Mouse (Mus musculus): Measurements from ENCODE around the gene Cryzl1. TPM values are rescaled to one million over a fixed set of nuclear protein-coding genes. Genes with fewer than 3 reads are reported as not detected.
"Not testable (repeated sequence)": the region's sequence is repeated elsewhere in the genome, so short reads cannot be mapped to it uniquely, and the experiment has no call there.

Gene Cryzl1
- polyA plus RNA-seq, 1 experiment from 2014 or later: 118 TPM

DNA sequence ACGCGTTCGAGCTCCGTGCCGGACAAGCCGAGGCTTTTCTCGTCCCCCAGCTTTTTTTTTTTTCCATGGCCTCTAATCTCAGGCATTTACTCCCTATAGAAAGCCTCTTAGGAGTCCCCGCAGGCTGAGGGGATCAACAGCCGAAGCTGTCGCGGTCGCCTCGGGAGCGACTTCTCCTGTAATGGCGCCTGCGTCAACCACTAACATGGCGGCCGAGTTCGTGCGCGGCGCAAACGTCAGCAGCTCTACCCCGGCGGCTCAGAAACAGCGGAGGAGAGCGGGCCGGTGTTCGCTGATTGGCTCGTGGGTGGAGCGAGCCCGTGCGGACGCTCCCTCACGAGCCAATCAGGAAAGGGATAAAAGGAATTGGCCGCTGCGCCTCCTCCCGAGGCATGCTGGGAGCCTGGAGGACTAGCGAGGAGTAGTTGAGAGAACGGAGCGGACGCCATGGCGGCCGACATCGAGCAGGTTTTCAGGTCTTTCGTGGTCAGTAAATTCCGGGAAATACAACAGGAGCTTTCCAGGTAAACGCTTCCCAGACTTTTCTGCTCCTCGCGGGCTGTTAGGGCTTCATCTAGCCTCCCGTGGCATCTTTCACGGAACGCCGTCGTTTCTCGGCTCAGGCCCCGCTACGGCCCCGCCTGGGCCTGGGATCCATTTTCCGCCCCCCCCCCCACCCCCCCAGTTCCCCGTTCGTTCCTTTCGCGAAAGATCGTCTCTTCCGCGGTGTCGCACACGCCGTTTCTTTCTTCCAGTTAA, 81.1 kb downstream of the Cryzl1 start, which contains the start of gene Son:
Gene Son (plus strand): TSS at position 46 of the 759 bp plus-strand sequence.
- H3K4me3 ChIP-seq: peak within 1 kb of the TSS; percentile 91
- H3K9me3 ChIP-seq: no peaks in the 10 kb centered on the region
- H3K36me3 ChIP-seq: peaks cover 10% of the 10 kb centered on the region
- peak within 1 kb of the TSS; percentile 99 for H3K27ac ChIP-seq (replicated peaks)
- ATAC-seq (replicated peaks): peak; percentile 98
- H3K4me1 ChIP-seq: peaks cover 31% of the 10 kb centered on the region
- H3K9ac ChIP-seq (replicated peaks): peak within 1 kb of the TSS; percentile 79
- H3K4me2 ChIP-seq (replicated peaks): peak within 1 kb of the TSS; percentile 86
- under 1% methylated on average over 69 of the region's 70 CpGs for WGBS
- H3K27me3 ChIP-seq: no peaks in the 10 kb centered on the region

DNA sequence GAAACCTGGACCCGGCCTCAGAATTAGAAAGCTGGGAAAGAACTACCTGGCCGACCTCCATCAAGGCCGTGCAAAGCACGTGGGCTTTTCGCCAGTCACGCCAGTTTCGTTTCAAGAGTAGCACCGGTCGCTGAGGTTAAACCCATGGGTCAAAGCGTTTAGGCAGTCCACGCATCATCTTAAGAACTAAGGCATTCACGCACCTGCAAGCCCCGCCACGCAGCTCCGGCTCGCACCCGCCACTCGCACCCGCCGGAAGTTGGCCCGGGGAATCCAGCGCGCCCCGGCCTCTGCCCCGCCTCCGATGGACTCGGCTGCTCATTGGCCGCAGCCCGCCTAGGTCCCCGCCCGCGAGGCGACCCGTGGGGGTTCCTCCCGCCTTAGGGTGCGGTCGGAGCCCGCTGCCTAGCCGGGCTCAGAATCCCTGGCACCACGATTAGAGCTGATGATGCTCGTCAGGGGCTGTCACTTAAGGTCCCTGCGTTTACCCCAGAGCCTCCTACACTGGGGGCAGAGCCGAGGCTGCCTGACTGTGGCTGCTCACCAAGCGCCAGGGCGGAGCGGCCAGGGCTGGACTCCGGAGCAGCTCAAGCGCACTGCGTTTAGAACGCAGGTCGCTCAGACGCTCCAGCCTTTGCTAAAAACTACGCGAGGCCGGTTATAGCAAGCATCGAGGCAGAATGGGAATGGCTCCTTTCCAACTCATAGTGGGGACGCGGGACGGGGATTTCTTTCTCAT, 81.9 kb downstream of the Cryzl1 start, which contains the start of gene Gart:
Gene Gart (minus strand): TSS at position 272 of the 739 bp plus-strand sequence.
- H3K4me1 ChIP-seq: peaks cover 26% of the 10 kb centered on the region
- H3K4me3 ChIP-seq: peak within 1 kb of the TSS; percentile 91
- H3K4me2 ChIP-seq (replicated peaks): peak within 1 kb of the TSS; percentile 86
- H3K36me3 ChIP-seq: peaks cover 7% of the 10 kb centered on the region
- H3K9ac ChIP-seq (replicated peaks): peak within 1 kb of the TSS; percentile 79
- no peaks in the 10 kb centered on the region for H3K27me3 ChIP-seq
- ATAC-seq (replicated peaks): peak; percentile 88
- H3K27ac ChIP-seq (replicated peaks): peak within 1 kb of the TSS; percentile 99
- H3K9me3 ChIP-seq: no peaks in the 10 kb centered on the region
- under 1% methylated on average over 59 of the region's 59 CpGs for WGBS

DNA sequence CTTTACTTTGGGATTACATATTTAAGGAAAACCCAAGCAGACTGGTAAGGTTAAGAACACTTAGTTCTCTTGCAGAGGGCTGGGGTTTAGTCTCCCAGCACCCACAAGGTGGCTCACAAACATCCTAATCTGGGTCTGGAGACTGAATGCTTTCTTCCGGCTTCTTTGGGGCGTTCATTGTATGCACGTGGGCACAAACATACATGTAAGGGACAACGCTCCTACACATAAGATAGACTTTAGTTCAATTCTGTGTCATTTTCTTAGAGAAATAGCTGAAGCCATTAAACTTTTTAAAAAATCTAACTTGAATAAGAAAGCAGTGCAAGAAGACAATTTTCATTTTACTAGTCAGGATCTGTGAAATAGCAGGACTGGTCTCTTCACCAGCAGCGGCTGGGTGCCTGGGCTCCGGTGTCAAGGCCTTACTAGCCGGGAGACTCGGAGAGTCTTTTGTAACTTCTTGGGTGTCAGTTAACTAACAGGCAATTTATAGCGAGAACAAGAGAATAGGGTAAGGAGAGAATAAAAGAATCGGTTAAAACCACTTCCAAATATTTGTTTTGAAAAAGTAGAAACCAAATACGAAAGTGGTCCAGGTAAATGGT, 82.7 kb downstream of the Cryzl1 start:
- under 1% methylated on average over 11 of the region's 11 CpGs for WGBS

DNA sequence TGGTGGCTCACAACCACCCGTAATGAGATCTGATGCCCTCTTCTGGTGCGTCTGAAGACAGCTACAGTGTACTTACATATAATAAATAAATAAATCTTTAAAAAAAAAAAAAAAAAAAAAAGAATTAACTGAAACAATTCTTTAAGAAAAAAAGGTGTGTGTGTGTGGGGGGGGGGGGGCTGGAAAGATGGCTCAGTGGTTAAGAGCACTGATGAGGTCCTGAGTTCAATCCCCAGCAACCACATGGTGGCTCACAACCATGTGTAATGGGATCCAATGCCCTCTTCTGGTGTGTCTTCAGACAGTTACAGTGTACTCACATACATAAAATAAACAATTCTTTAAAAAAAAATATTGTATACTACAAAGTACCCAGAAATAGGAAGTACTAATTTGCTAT, 83.4 kb downstream of the Cryzl1 start:
- not testable (repeated sequence) for H3K4me2 ChIP-seq (replicated peaks)

More for the DNA sequence above, 82.7 kb downstream of the Cryzl1 start:
- peak overlapping the region; percentile 91 for H3K4me3 ChIP-seq
- H3K4me2 ChIP-seq (replicated peaks): peak overlapping the region; percentile 86
- peak overlapping the region; percentile 79 for H3K9ac ChIP-seq (replicated peaks)
- H3K9me3 ChIP-seq: no peaks in the 10 kb centered on the region
- peaks cover 26% of the 10 kb centered on the region for H3K4me1 ChIP-seq
- peaks cover 10% of the 10 kb centered on the region for H3K36me3 ChIP-seq
- no peaks in the 10 kb centered on the region for H3K27me3 ChIP-seq
- peak overlapping the region; percentile 99 for H3K27ac ChIP-seq (replicated peaks)
- no peak for ATAC-seq (replicated peaks)

DNA sequence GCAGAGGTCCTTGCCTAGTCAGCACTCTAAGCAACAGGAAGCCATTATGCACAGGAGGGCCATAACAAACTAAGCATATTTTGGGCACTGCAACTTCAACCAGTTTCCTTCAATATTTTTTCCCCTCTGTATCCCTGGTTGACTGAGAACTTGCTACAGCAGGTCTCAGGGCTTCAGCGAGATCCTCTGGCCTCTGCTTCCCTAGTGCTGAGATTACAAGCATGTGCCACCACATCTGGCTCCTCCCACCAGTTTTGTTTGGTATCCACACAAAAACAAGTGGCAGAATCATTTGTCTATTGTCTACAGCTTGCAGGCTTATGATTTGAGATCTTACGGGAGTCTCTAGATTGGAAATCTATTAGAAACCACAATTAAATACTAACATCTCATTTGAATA, 83.9 kb downstream of the Cryzl1 start:
- Histone ChIP-seq H3K9me3 (no peaks in the 10 kb centered on the region), H3K27me3 (no peaks in the 10 kb centered on the region), H3K36me3 (peaks cover 20% of the 10 kb centered on the region), H3K27ac (replicated peaks) (no peak overlapping the region), H3K4me2 (replicated peaks) (no peak overlapping the region), H3K4me3 (no peak overlapping the region), H3K9ac (replicated peaks) (no peak overlapping the region), H3K4me1 (peaks cover 17% of the 10 kb centered on the region)
- no peak for ATAC-seq (replicated peaks)
- 89% methylated on average over 2 of the region's 2 CpGs for WGBS

More for the DNA sequence above, 83.4 kb downstream of the Cryzl1 start:
- H3K4me3 ChIP-seq; H3K9me3 ChIP-seq; H3K9ac ChIP-seq (replicated peaks); ATAC-seq (replicated peaks); H3K27ac ChIP-seq (replicated peaks); H3K27me3 ChIP-seq: not testable (repeated sequence)
- peaks cover 22% of the 10 kb centered on the region for H3K4me1 ChIP-seq
- 100% methylated on average over 1 of the region's 2 CpGs for WGBS
- peaks cover 16% of the 10 kb centered on the region for H3K36me3 ChIP-seq

DNA sequence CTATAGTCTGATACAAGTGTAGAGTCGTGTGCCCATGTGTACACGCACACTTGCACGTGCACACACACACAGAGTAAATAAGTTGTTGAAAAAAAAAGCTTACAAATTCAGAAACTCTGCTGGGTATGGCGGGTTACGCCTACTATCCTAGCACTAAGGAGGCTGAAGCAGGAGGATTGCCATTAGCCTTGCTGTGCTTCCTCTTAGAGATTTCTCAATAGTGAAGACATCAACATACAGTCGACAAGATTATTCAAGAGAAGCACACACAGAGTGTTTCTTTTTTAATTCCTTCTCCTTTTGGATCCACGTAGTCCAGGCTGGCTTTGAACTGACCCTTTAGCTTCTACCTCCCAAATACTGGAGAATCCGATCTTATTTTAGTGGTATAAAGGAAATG, 88.6 kb downstream of the Cryzl1 start:
- WGBS: 96% methylated on average over 8 of the region's 8 CpGs
- no peaks in the 10 kb centered on the region for H3K4me1 ChIP-seq
- no peak overlapping the region for H3K4me2 ChIP-seq (replicated peaks)
- no peak overlapping the region for H3K4me3 ChIP-seq
- ATAC-seq (replicated peaks): no peak
- H3K36me3 ChIP-seq: peaks cover 65% of the 10 kb centered on the region
- no peak overlapping the region for H3K9ac ChIP-seq (replicated peaks)
- no peaks in the 10 kb centered on the region for H3K27me3 ChIP-seq
- H3K9me3 ChIP-seq: no peaks in the 10 kb centered on the region
- no peak overlapping the region for H3K27ac ChIP-seq (replicated peaks)

DNA sequence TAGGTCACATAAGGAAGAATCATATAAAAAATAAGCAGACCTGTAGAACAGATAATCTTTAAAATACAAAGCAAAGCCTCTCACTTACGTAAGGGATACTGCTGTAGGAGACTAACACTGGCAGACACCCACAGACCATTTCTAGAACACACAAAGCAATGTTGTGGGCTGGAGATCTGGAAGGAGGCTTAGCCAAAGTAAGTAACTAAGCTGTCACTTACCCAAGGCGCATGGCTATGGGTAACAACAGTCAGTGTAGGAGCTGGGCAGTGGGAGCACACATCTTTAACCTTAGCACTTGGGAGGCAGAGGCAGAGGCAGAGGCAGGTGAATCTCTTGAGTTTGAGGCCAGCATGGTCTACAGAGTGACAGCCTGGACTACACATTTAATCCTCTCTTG, 89.1 kb downstream of the Cryzl1 start:
- Histone ChIP-seq H3K36me3 (peaks cover 70% of the 10 kb centered on the region), H3K9ac (replicated peaks) (no peak overlapping the region), H3K4me2 (replicated peaks) (no peak overlapping the region), H3K27ac (replicated peaks) (no peak overlapping the region), H3K4me1 (no peaks in the 10 kb centered on the region), H3K4me3 (no peak overlapping the region), H3K27me3 (no peaks in the 10 kb centered on the region), H3K9me3 (no peaks in the 10 kb centered on the region)
- WGBS: 97% methylated on average over 2 of the region's 2 CpGs
- ATAC-seq (replicated peaks): no peak

Other genes starting within 250 kb of the Cryzl1 start
- 52.6 and 54.8 TPM in 2 replicates for gene Ifnar1, start 243.7 kb downstream of the Cryzl1 start, polyA plus RNA-seq (2015; fragmentation: Nextera tagmentation; extraction: Ambion mirVana)
- gene Ifngr2, start 181.9 kb downstream of the Cryzl1 start, polyA plus RNA-seq (2015; fragmentation: Nextera tagmentation; extraction: Ambion mirVana): 104 and 105 TPM in 2 replicates
- 83.2 and 89.2 TPM in 2 replicates for gene Tmem50b, start 131.2 kb downstream of the Cryzl1 start, polyA plus RNA-seq (2015; fragmentation: Nextera tagmentation; extraction: Ambion mirVana)
- gene Dnajc28, start 109.9 kb downstream of the Cryzl1 start, polyA plus RNA-seq (2015; fragmentation: Nextera tagmentation; extraction: Ambion mirVana): 8.0 and 9.0 TPM in 2 replicates
- gene Gart, start 82.0 kb downstream of the Cryzl1 start, polyA plus RNA-seq (2015; fragmentation: Nextera tagmentation; extraction: Ambion mirVana): 79.1 and 79.9 TPM in 2 replicates
- gene Son, start 81.5 kb downstream of the Cryzl1 start, polyA plus RNA-seq (2015; fragmentation: Nextera tagmentation; extraction: Ambion mirVana): 142 TPM in 2 replicates
- 20.0 and 20.3 TPM in 2 replicates for gene Donson, start 40.2 kb downstream of the Cryzl1 start, polyA plus RNA-seq (2015; fragmentation: Nextera tagmentation; extraction: Ambion mirVana)
- 82.5 and 86.7 TPM in 2 replicates for gene Itsn1, start 306 bp upstream of the Cryzl1 start, polyA plus RNA-seq (2015; fragmentation: Nextera tagmentation; extraction: Ambion mirVana)